In the genomic region with DNA sequence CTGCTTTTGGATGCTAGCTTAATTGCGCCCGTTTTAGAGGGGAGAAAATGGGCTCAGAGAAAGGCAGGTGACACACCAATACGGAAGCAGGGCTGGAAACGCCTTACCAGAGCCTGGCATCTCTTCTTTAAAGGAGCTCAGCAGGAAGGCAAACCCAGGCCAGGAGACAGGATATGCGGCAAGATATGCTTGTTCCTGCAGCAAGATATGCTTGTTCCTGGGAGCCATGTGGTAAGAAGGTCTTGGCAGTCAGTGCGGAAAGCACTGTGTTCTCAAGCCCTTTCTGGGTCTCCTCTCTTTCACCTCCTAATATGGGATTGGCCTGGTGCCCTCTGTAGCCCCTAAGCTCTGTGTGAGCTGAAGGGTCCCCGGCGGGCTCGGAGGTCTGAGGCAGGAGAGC, we compare ENCODE assay signal across 9 mouse cellular contexts.
DNase-seq lines count a peak whose midpoint lies in the region; ATAC-seq and TF ChIP-seq lines count a peak whose summit lies in the region.
"Had no signal": no experiment of that assay in that cellular context is flagged by ENCODE, and none has a peak within 500 bp of the region (broad histone marks: within the 10 kb centered on the region; RNA-seq: fewer than 3 reads in every experiment).

No protein-coding gene starts in this region.

- TF ChIP-seq EP300 in lung, postnatal 0 days (IDR thresholded peaks at IDR 0.05), result no peak; the same call in 1 of the 2 replicates

- H3K27me3 ChIP-seq in forebrain, embryonic 10.5 days (ENCODE audit: poor library complexity, severe bottlenecking), result no peaks in the 10 kb centered on the region
- H3K27me3 ChIP-seq in forebrain, embryonic 16.5 days (replicated peaks; ENCODE audit: control insufficient read depth, insufficient read depth, low read length), result no peaks in the 10 kb centered on the region
- H3K27me3 ChIP-seq in lung, postnatal 0 days (replicated peaks; ENCODE audit: insufficient read depth, low read length), result no peaks in the 10 kb centered on the region
- H3K27me3 ChIP-seq in embryonic facial prominence, embryonic 15.5 days, result no peaks in the 10 kb centered on the region
- H3K27me3 ChIP-seq in myocyte (ENCODE audit: control insufficient read depth, insufficient read depth, insufficient read length), result no peaks in the 10 kb centered on the region
- H3K27me3 ChIP-seq: neural tube, embryonic 12.5 days had no signal

- peaks cover 53% of the 10 kb centered on the region for H3K4me1 ChIP-seq in forebrain, embryonic 10.5 days
- peaks cover 15% of the 10 kb centered on the region for H3K4me1 ChIP-seq in forebrain, embryonic 16.5 days (replicated peaks; ENCODE audit: control insufficient read depth, insufficient read depth, low read length)
- H3K4me1 ChIP-seq in lung, postnatal 0 days (ENCODE audit: insufficient read depth, low read depth, low read length), result peaks cover 35% of the 10 kb centered on the region; the same call in 1 of the 2 replicates
- peaks cover 71% of the 10 kb centered on the region for H3K4me1 ChIP-seq in embryonic facial prominence, embryonic 15.5 days

- H3K9me3 ChIP-seq in forebrain, embryonic 10.5 days, result no peaks in the 10 kb centered on the region
- no peaks in the 10 kb centered on the region for H3K9me3 ChIP-seq in forebrain, embryonic 16.5 days (ENCODE audit: control insufficient read depth, low read length)
- H3K9me3 ChIP-seq in lung, postnatal 0 days (ENCODE audit: low read length), result no peaks in the 10 kb centered on the region
- no peaks in the 10 kb centered on the region for H3K9me3 ChIP-seq in embryonic facial prominence, embryonic 15.5 days (replicated peaks)
- H3K9me3 ChIP-seq: neural tube, embryonic 12.5 days had no signal

- no peak overlapping the region for H3K4me3 ChIP-seq in forebrain, embryonic 10.5 days
- H3K4me3 ChIP-seq in forebrain, embryonic 16.5 days (replicated peaks; ENCODE audit: low read length), result no peak overlapping the region
- H3K4me3 ChIP-seq in lung, postnatal 0 days (ENCODE audit: low read depth, low read length), result no peak overlapping the region
- no peak overlapping the region for H3K4me3 ChIP-seq in embryonic facial prominence, embryonic 15.5 days (replicated peaks)
- H3K4me3 ChIP-seq in myocyte, result no peak overlapping the region
- H3K4me3 ChIP-seq: neural tube, embryonic 12.5 days had no signal

- no peak overlapping the region for H3K4me2 ChIP-seq in forebrain, embryonic 16.5 days (ENCODE audit: low read length)
- H3K4me2 ChIP-seq in lung, postnatal 0 days (replicated peaks; ENCODE audit: low read depth, low read length), result no peak overlapping the region
- H3K4me2 ChIP-seq in embryonic facial prominence, embryonic 15.5 days (replicated peaks), result no peak overlapping the region
- peak overlapping the region; percentile 86 for H3K4me2 ChIP-seq in myocyte (ENCODE audit: low read depth)
- H3K4me2 ChIP-seq: neural tube, embryonic 12.5 days had no signal

- DNase-seq in forebrain, embryonic 10.5 days (ENCODE audit: extremely low spot score, low spot score), result no peak
- peak; percentile 76 for DNase-seq in lung, postnatal 0 days (ENCODE audit: low spot score)
- DNase-seq in lung, postnatal 14 days, result no peak
- DNase-seq in left cerebral cortex, adult 9 months (ENCODE audit: low spot score in 2 of 2), result no peak
- DNase-seq in spleen, postnatal 14 days (ENCODE audit: low spot score in 2 of 2), result no peak

- peak overlapping the region; percentile 20; the same call in 1 of the 2 replicates for H3K27ac ChIP-seq in forebrain, embryonic 10.5 days
- H3K27ac ChIP-seq in forebrain, embryonic 16.5 days (ENCODE audit: low read length), result no peak overlapping the region
- H3K27ac ChIP-seq in lung, postnatal 0 days (ENCODE audit: low read length), result peak overlapping the region; percentile 75
- peak overlapping the region; percentile 59 for H3K27ac ChIP-seq in embryonic facial prominence, embryonic 15.5 days (replicated peaks)
- H3K27ac ChIP-seq: neural tube, embryonic 12.5 days had no signal

- 76% methylated on average over 9 of the region's 9 CpGs for WGBS in forebrain, embryonic 10.5 days
- WGBS in forebrain, embryonic 16.5 days, result 56% methylated on average over 9 of the region's 9 CpGs
- 51% methylated on average over 9 of the region's 9 CpGs for WGBS in lung, postnatal 0 days
- WGBS in embryonic facial prominence, embryonic 15.5 days, result 51% methylated on average over 9 of the region's 9 CpGs

- no peak for TF ChIP-seq POLR2A in myocyte (IDR thresholded peaks at IDR 0.05; ENCODE audit: insufficient read length, low read depth)

- TF ChIP-seq CTCF in lung, postnatal 0 days (IDR thresholded peaks at IDR 0.05), result no peak

- no peaks in the 10 kb centered on the region for H3K79me2 ChIP-seq in myocyte (ENCODE audit: control insufficient read depth, insufficient read depth)

- H3ac ChIP-seq in myocyte (ENCODE audit: control insufficient read depth, insufficient read length), result no peak overlapping the region

- no peaks in the 10 kb centered on the region for H3K36me3 ChIP-seq in forebrain, embryonic 10.5 days (replicated peaks)
- no peaks in the 10 kb centered on the region for H3K36me3 ChIP-seq in forebrain, embryonic 16.5 days (ENCODE audit: control insufficient read depth, insufficient read depth)
- H3K36me3 ChIP-seq in lung, postnatal 0 days (ENCODE audit: insufficient read depth, low read length), result no peaks in the 10 kb centered on the region
- no peaks in the 10 kb centered on the region for H3K36me3 ChIP-seq in embryonic facial prominence, embryonic 15.5 days
- H3K36me3 ChIP-seq in myocyte (ENCODE audit: control insufficient read depth, insufficient read depth), result no peaks in the 10 kb centered on the region
- H3K36me3 ChIP-seq: neural tube, embryonic 12.5 days had no signal

- no peak for ATAC-seq in forebrain, embryonic 16.5 days
- ATAC-seq in lung, postnatal 0 days, result peak; percentile 29
- ATAC-seq in embryonic facial prominence, embryonic 15.5 days (ENCODE audit: insufficient number of reproducible peaks, low FRiP score, low TSS enrichment, low read depth), result no peak

- H3K9ac ChIP-seq in forebrain, embryonic 16.5 days (replicated peaks; ENCODE audit: low read depth, low read length), result no peak overlapping the region
- no peak overlapping the region for H3K9ac ChIP-seq in lung, postnatal 0 days (replicated peaks; ENCODE audit: low read depth)
- no peak overlapping the region for H3K9ac ChIP-seq in embryonic facial prominence, embryonic 15.5 days
- H3K9ac ChIP-seq: neural tube, embryonic 12.5 days had no signal

TF ChIP-seq in myocyte, 11 proteins besides CTCF, POLR2A, EP300 and RAD21:
- TF ChIP-seq USF1 (IDR thresholded peaks at IDR 0.05; ENCODE audit: low read depth) (peak; percentile 26), E2F4 (IDR thresholded peaks at IDR 0.05; ENCODE audit: insufficient read depth) (no peak)
